Mouse (Mus musculus): Measurements from ENCODE around the gene Grb10.

DNA sequence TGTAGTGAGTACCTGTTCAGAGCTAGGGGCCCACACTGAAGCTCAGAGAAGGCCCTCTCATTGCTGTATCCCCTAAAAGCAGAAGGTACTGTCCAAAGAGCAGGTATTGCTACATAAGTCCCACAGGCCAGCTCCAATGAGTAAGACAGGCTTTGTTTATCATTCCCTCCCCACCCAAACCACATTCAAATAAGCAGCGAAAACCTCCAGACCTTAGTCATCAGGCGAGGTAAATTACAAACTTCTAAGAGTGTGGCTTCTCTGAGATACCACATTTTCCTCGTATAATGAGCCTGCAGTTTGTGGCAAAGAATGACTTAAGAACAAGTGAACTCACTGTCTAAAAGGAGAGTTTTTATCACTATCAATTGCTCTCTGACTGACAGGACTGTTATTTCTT lies 33.8 kb upstream of the Grb10 start:
- TF ChIP-seq CTCF (IDR thresholded peaks at IDR 0.05; ENCODE audit: low read depth), result no peak
- no peak for TF ChIP-seq EP300 (IDR thresholded peaks at IDR 0.05; ENCODE audit: low read depth)
